Mouse (Mus musculus): ENCODE results near the gene Esrrg.
A peak's percentile ranks its signal among the peaks of the same experiment; 100 is the strongest.

Esrrg gene

GRCm38 (mm10) chr1:187649871-187650270, 41.3 kb downstream of the Esrrg start:
- DNase-seq (ENCODE audit: low read depth, low spot score) = no peak

- no peak for DNase-seq (ENCODE audit: low read depth, low spot score)
Observed at GRCm38 (mm10) chr1:187650786-187651687, 42.4 kb downstream of the Esrrg start.

- peak; percentile 52 for DNase-seq (ENCODE audit: low read depth, low spot score)
Observed at GRCm38 (mm10) chr1:187651688-187652241, 43.2 kb downstream of the Esrrg start.

- no peak for DNase-seq (ENCODE audit: low read depth, low spot score)
Observed at GRCm38 (mm10) chr1:187652445-187652844, 43.9 kb downstream of the Esrrg start.

- no peak for DNase-seq (ENCODE audit: low read depth, low spot score)
Observed at GRCm38 (mm10) chr1:187653390-187653789, 44.8 kb downstream of the Esrrg start.

- no peak for DNase-seq (ENCODE audit: low read depth, low spot score)
Observed at GRCm38 (mm10) chr1:187660963-187661362, 52.4 kb downstream of the Esrrg start.

- DNase-seq (ENCODE audit: low read depth, low spot score) = no peak
Observed at GRCm38 (mm10) chr1:187662083-187662609, 53.6 kb downstream of the Esrrg start.

GRCm38 (mm10) chr1:187663376-187663775, 54.8 kb downstream of the Esrrg start:
- DNase-seq (ENCODE audit: low read depth, low spot score) = no peak

- no peak for DNase-seq (ENCODE audit: low read depth, low spot score)
Observed at GRCm38 (mm10) chr1:187664261-187664660, 55.7 kb downstream of the Esrrg start.

- peak; percentile 54 for DNase-seq (ENCODE audit: low read depth, low spot score)
Observed at GRCm38 (mm10) chr1:187665901-187666600, 57.5 kb downstream of the Esrrg start.

- DNase-seq (ENCODE audit: low read depth, low spot score) = no peak
Observed at GRCm38 (mm10) chr1:187669746-187670145, 61.2 kb downstream of the Esrrg start.

GRCm38 (mm10) chr1:187672446-187672845, 63.9 kb downstream of the Esrrg start:
- DNase-seq (ENCODE audit: low read depth, low spot score) = no peak

- DNase-seq (ENCODE audit: low read depth, low spot score) = no peak
Observed at GRCm38 (mm10) chr1:187674771-187675186, 66.2 kb downstream of the Esrrg start.

GRCm38 (mm10) chr1:187676626-187677025, 68.0 kb downstream of the Esrrg start:
- no peak for DNase-seq (ENCODE audit: low read depth, low spot score)

GRCm38 (mm10) chr1:187679246-187679645, 70.7 kb downstream of the Esrrg start:
- DNase-seq (ENCODE audit: low read depth, low spot score) = no peak

GRCm38 (mm10) chr1:187684519-187684918, 75.9 kb downstream of the Esrrg start:
- no peak for DNase-seq (ENCODE audit: low read depth, low spot score)

- no peak for DNase-seq (ENCODE audit: low read depth, low spot score)
Observed at GRCm38 (mm10) chr1:187691846-187692525, 83.4 kb downstream of the Esrrg start.

GRCm38 (mm10) chr1:187694865-187695264, 86.3 kb downstream of the Esrrg start:
- DNase-seq (ENCODE audit: low read depth, low spot score) = no peak

GRCm38 (mm10) chr1:187698201-187698600, 89.6 kb downstream of the Esrrg start:
- no peak for DNase-seq (ENCODE audit: low read depth, low spot score)

- no peak for DNase-seq (ENCODE audit: low read depth, low spot score)
Observed at GRCm38 (mm10) chr1:187700963-187701362, 92.4 kb downstream of the Esrrg start.

GRCm38 (mm10) chr1:187704921-187705320, 96.3 kb downstream of the Esrrg start:
- DNase-seq (ENCODE audit: low read depth, low spot score) = no peak

GRCm38 (mm10) chr1:187705348-187705747, 96.8 kb downstream of the Esrrg start:
- DNase-seq (ENCODE audit: low read depth, low spot score) = no peak
